Mouse (Mus musculus): Measurements from ENCODE around the gene Haghl.
"Not testable (repeated sequence)": the region's sequence is repeated elsewhere in the genome, so short reads cannot be mapped to it uniquely, and the experiment has no call there.

The Haghl gene

GRCm38 (mm10) chr17:25744311-25744710 lies 41.2 kb downstream of the Haghl start:
- no peak for DNase-seq

GRCm38 (mm10) chr17:25743831-25744230 lies 41.6 kb downstream of the Haghl start:
- DNase-seq: no peak

- DNase-seq: not testable (repeated sequence)
Measured at GRCm38 (mm10) chr17:25741471-25741870, 44.0 kb downstream of the Haghl start.

GRCm38 (mm10) chr17:25738861-25739260 lies 46.6 kb downstream of the Haghl start:
- no peak for DNase-seq

- DNase-seq: no peak
Measured at GRCm38 (mm10) chr17:25735745-25736144, 49.7 kb downstream of the Haghl start, which contains the start of gene Mslnl. Gene Mslnl, plus strand, starts transcription at chr17:25736042.

- no peak for DNase-seq
Measured at GRCm38 (mm10) chr17:25735246-25735645, 50.2 kb downstream of the Haghl start.

- DNase-seq: peak; percentile 78 to 88
Measured at GRCm38 (mm10) chr17:25732082-25732481, 53.4 kb downstream of the Haghl start.

Measured in lung, postnatal 4 days (tissue).